Mouse (Mus musculus) MN1 (cell line): ENCODE measurements at regions not wholly inside any gene's neighbourhood (a gene's known extent, or its start where the extent isn't known, plus 50 kb on each side); places are given as distances from the start of the nearest gene placed in this dataset.

Experiments used
- DNase-seq: peaks from one replicate; pipeline ENCODE4 v3.0.0-alpha.2; 2016; ENCODE audit warnings: low spot score

DNA sequence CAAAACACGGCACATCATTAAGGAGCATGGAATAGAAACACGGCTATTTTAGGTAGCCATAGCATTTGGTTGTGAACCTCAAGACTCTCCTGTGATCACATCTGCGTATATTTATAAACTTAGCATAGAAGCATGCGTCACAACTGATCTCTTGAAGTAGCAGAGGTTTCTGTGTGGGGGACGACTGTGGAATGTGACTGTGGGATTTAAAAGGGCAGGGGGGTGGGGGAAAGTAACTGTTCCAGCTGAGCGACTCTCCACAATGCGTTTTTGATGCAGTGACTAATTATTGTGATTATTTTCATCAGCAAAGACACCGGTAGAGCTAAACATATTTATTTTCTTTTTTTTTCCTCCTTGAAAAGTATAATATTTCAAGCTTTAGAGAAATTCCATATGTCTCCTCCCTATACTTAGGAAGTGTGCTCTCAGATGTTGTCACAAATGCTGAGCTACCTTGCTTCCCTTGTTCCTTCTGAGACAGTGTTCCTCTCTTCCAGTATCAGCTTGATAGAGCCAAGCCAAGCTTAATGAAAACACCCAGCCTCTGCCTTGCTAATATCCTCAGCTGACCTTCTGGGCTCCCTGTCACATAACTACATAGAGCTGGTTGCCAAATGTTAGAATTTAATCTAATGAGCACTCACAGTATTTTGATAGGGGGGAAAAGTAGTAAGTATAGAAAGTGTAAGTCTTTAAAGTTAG, 75.0 kb upstream of the Magi3 start:
- no peak for DNase-seq

DNA sequence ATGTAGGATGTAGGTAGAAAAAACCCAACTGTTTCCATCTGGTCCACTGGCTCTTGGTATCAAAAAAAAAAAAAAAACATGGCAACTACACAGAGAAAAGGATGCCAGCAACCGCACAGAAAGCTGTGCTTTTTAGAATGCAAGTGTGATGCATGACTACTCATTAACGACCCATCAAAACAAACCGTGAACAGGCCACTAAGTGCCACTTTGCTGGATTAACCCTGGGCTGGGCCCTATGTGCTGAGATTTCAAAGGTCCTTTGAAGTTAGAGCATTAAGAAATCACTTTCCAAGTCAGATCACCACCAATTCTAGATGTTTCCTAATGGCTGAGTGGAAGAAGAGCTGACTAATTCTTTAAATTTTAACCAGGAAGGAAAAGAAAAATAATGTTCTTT, 73.7 kb upstream of the Magi3 start:
- DNase-seq = no peak

DNA sequence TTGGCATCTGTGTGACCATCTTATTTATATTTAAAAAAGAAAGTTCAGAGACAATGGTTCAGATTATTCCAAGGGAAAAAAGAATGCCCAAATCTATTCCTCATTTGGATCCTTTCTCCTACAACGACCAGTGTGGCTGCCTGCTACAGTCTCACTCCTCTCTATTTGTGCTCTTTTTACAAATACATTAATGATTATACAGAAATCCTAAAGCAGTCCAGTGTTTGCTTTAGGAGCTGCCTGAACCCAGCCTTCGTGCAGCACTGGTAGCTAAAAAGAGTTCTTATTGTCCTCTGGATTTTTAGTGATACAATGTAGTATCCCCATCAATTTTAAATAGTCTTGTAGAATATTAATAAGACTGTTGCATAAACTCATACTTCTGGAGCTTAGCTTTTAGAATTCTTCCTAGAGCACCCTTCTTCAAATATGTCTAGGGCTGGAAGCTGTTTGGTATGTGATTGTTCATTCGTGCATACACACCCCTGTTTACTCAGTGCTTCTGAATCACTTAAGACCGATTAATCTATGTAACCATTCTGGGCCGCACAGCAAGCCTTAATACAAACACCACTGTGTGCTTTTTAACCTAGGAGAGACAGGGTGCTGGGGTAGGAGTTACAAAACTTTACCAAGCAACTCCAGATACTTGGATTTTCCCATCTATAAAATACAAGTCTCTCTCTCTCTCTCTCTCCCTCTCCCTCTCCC, 69.0 kb upstream of the Magi3 start:
- DNase-seq = no peak

DNA sequence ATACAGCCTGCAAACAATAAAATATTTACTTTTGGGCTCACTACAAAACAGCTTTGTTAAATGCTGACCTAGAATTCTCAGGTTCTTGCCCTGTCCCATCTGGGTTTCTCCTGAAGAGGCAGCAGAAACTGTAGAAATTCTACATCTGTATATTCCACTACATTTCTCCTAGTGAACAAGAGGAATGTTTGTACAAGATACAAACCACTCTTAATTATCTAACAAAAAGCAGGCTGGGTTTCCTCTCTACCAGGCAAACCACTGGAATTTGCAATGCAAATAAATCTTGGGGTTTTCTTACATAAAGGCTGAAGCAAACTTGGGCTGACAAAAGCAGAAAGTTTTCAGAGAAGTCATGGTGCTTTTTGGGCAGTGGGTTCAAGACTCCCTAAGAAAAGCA, 67.7 kb upstream of the Magi3 start:
- DNase-seq = no peak

DNA sequence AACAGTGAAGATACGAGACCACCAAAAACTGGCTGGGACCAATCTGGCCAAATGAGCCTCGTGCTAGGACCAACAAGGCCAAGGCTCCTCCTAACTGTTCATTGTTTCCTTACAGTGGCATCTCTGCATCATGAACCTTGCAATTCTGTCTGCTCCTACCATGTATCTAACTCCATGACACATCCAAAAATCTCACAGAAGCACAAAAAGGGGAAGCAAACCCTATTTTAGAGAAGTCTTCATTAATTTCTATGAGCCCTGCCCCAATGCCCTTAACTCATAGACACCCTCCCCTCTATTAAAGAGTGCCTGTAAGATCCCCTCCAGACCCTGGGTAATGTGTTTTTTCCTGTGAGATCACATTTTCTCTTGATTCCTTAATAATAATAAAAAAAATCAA, 64.8 kb upstream of the Magi3 start:
- no peak for DNase-seq

DNA sequence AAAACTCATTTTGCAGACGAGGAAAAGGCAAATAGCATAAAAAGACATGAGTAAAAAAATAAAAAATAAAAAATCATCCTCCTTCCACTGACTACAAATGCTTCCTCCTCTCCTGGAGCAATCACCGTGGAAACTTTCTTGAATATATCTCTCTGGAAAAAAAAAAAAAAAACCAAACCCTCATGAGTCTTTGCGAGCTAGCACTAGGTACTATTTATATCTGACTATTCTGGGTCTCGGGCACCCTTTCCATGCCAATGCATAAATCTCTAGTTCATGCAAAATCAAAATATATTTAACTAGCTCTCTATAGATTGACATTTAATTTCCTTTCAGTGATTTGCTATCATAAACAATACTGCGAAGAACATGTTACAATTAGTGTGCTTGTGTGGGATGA, 63.7 kb upstream of the Magi3 start:
- DNase-seq = no peak

DNA sequence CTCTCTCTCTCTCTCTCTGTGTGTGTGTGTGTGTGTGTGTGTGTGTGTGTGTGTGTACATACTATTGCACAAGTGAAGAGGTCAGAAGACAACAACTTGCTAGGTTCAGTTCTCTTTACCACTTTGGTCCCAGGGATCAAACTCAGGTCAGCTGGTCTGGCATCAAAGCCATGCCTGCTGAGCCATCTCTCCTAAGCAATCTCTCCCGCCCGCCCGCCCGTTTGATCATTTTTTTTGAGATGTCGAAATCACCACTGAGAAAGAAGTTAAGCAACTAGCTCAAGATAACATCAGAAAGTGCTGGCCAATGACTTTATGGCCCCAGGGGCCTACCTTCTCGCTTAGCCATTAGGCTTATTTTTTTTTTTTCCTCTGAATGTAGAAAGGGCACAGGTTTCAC, 59.3 kb upstream of the Magi3 start:
- DNase-seq = no peak

DNA sequence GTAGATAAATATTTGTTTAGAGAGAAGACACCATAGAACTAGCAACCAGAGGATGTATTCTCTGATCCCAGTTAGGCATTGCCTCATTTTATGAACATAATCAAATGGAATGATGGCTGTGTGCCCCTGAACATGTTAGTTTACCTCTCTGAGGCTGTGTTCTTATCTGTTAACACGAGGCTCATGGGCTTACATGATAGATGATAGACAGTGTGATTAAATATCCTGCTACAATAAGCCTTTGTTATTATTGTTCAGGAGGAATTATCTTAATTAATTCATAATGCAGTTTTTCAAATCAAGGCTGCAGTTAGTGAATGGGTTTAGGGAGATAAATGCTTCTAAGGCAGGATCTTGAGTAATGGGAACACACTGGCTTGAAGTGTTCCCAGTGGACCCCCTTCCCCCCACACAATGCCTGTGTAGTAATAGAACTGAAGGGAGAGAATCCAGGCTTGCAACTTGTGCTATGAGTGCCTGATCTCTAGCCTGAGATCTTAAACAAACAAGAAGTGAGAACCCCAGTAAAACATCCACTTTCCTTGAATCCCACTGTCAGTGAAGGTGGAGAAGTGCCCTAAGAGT, 54.6 kb upstream of the Magi3 start:
- DNase-seq = no peak

DNA sequence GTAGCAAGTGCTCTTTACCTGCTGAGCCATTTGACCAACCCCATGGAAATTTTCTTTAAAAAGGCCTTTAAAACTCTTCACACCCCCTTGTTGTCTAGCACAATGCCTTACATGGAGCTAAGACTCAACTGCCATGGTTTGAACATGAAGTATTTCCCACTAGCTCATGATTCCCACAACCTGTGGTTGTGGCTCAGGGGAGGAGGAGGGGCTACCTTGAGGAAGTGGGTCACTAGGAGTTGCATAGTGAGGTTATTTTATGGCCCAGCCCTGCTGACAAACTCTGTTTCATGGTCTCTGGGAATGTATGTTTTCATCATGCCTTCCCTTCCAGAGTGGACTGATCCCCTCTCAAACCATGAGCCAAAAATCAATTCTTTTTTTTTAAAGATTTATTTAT, 53.9 kb upstream of the Magi3 start:
- no peak for DNase-seq
